Mouse (Mus musculus) left cerebral cortex, adult 11 months (tissue): Measurements from ENCODE around the gene Efnb3.
"Not testable (repeated sequence)": the region's sequence is repeated elsewhere in the genome, so short reads cannot be mapped to it uniquely, and the experiment has no call there.

Experiments
- DNase-seq: peaks from one replicate; pipeline ENCODE4 v3.0.0; 2022; ENCODE audit warnings: low spot score

Gene Efnb3

DNA sequence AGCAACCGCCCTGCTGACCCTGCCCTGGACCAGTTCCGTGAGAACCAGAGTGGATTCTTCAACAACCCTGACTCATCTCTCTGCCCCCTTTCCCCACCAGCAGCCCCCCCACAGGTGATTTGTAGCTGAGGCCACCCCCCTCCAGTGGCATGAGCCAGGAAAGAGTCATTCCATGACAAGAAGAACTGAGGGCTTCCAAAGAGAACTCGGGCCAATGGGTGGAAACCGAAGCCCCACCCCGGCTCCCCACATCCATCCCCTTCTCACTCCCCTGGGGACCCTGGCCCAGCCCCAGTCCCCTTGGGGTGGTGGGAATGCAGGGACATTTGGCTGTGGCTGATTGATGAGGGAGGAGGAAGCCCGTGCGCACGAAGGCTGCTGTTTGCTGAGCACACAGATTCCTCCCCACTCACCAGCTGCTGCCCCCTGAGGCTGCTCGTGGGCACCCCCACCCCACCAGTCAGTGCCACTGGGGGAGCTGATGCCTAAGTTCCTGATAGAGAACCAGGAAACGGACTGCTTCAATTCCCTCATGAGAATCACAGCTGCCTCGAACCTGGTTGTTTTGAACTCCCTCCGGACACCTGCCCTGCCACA is 10.8 kb downstream of the Efnb3 start, which contains the start of gene Dnah2:
Dnah2 (minus strand) TSS at position 51 of the 597 bp plus-strand sequence.
- DNase-seq = no peak

DNA sequence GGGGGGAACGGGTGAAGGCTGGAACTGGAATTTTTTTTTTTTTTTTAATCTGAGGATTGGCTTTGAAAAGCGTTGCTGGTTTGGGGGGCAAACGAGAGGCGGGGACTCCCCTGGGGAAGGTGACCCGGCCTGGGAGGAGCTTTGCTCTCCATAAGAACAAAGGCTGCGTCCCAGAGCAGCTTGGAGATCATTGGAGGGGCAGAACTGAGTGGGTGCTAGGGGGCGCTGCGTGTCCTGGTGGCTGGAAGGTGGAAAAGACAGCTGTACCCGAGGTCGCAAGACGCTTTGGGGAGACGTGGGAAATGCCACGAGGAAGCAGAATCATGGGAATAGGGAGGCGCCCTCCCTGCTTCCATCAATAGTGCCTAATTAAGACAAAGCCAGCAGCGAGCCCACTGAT is 12.9 kb downstream of the Efnb3 start:
- no peak for DNase-seq

DNA sequence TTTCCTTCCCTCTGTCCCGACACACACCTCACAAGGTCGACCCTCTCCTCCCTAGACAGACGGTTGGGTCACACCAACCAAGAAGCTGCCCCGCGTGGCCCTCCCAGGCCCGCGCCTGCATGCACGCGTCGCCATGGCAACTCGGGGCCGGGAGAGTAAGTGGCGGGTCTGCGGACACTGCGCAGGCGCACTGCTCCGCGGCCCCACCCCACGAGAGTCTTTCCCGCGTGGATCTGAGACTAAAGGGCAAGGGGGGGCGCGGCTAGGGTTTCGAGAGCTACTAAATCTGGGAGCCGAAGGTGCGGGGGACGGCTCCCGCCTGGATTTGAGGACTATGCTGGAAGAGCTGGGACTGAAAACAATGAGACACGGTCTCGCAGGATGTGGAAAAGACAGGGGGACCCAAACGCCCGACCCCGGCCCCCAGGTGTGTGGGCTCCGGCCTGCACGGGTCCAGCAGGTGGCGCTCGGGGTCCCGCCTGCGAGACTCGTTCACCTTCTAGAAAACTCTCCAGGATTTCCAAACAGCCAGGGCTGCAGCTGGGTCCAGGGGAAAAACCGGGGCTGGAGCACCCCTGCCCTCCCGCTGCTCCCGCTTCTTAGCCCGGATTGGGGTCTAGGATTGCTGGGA is 13.5 kb downstream of the Efnb3 start:
- DNase-seq = peak; percentile 80

DNA sequence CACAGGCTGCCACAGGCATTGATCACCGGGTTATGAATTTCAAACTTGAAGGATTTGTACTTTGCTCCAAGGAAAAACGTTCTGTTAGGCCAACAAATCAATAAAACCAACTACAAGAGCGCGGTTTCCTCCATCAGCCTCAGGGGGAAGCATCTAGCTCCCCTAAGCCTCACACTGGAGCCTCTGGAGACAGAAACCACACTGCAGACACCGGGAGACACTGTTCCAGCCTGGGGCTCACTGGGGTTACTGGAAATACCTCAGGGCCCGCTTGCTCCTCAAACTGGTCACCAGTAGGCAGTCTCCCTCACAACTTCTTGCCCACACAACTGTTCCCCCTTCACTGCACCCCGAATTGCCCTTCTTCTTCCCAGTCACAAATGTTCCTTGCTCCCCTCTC is 14.0 kb downstream of the Efnb3 start:
- DNase-seq = no peak

DNA sequence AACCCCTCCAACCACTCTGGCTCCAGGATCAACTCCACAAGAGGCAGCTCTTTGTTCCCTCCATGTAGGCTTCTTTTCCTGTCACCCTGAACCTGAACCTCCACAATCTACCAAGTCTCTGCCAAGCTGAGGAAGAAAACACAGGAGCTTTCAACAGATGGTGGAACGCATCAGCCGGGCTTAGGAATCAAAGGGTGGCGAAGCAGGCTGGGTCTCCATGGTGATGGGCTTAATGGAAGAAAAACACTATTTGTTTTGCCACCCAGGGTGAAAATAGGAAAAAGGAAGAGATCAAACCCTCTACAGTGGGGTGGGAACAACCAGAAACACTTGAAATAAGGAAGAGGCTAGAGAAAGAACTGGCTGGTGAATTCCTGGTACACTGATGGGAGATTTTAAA is 16.4 kb downstream of the Efnb3 start:
- no peak for DNase-seq

DNA sequence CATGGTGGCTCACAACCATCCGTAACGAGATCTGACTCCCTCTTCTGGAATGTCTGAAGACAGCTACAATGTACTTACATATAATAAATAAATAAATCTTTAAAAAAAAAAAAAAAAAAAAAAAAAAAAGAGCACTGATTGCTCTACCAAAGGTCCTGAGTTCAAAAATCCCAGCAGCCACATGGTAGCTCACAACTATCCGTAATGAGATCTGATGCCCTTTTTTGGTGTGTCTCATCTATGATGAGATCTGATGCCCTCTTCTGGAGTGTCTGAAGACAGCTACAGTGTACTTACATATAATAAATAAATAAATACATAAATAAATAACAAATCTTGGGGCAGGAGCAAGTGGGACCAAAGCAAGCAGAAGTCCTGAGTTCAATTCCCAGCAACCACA is 18.3 kb downstream of the Efnb3 start:
- DNase-seq = not testable (repeated sequence)

DNA sequence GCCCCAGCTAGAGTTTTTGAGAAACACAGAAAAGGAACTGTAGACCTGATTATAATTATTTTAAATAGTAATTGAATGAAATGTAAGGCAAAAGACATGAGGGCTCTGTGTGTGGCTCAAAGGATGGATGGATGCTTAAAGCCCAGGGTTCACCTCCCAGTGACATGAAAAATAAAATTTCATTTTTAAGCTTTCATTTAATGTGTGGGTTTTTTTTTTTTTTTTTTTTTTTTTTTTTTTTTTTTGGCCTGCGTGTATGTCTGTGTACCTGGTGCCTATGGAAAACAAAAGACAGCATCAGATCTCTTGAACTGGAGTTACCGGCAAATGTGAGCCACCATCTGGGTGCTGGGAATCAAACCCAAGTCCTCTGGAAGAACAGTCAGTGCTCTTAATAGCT is 19.3 kb downstream of the Efnb3 start:
- no peak for DNase-seq

DNA sequence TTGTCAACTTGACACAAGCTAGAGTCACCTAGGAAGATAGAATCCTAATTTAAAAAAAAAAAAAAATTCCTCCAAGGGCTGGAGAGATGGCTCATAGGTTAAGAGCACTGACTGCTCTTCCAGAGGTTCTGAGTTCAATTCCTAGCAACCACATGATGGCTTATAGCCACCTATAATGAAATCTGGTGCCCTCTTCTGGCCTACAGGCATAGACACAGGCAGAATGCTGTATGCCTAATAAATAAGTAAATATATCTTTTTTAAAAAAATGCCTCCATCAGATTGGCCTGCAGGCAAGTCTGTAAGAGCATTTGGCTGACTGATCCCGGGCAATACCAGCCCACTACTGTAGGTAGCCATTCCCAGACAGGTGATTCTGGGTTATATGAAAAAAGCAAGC is 25.0 kb downstream of the Efnb3 start:
- DNase-seq = no peak

DNA sequence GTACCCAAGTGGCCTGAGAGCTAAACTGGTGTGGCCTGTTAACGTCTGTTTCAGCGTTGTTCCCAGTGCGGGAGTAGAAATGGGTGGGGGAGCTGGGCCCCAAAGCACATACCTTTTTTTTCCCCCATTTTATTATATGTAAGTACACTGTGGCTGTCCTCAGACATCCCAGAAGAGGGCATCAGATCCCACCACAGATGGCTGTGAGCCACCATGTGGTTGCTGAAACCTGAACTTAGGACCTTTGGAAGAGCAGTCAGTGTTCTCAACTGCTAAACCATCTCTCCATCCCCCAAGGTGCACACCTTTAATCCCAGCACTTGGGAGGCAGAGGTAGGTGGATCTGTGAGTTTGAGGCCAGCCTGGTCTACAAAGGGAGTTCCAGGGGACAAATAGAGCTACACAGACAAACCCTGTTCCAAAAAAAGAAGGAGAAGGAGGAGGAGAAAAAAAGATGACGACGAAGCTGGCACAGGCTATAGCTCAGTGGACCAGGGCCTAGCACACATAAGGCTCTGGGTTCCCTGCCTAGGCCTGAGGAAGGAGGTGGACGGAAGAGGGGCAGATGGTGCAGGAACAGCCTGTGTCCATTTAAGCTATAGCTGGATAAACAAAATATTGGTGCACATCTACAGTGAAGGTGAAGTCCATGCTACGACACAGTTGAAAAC is 27.4 kb downstream of the Efnb3 start:
- no peak for DNase-seq

DNA sequence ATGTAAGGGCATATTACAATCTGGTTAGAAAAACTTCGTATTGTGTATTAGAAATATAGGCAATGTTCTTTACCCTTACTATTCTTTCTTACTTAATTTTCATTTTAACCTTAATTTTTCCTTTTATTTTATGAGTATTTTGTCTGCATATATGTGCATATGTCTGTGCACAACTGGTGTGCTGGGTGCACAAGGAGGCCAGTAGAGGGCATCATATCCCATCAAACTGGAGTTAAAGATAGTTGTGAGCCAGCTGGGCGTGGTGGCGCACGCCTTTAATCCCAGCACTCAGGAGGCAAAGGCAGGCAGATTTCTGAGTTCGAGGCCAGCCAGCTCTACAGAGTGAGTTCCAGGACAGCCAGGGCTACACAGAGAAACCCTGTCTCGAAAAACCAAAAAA is 29.2 kb downstream of the Efnb3 start:
- not testable (repeated sequence) for DNase-seq

DNA sequence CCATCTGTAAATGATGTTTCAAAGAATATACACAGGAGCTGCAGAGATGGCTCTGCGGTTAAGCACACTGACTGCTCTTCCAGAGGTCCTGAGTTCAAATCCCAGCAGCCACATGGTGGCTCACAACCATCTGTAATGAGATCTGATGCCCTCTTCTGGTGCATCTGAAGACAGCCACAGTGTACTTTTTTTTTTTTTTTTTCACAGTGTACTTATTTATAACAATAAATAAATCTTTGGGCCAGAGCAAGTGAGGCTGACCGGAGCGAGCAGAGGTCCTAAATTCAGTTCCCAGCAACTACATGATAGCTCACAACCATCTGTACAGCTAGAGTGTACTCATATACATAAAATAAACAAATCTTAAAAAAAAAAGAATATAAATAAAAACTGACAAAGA is 29.7 kb downstream of the Efnb3 start:
- not testable (repeated sequence) for DNase-seq

DNA sequence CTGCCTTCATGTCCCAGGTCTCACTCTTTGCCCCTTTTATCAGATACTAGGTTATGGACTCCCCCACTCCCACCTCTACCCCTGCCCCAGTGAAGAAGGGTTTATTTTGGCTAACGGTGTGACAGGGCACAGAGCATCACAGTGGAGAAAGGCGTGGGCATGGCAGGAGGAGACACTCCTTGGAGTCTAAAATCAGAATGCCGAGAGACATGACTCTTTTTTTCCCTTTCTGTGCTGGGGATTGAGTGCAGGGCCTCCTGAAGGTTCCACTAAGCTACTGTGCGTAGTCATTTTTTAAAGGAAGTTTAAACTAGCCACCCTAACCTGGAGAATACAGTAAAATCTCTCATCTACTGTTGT is 32.0 kb downstream of the Efnb3 start:
- DNase-seq = no peak

DNA sequence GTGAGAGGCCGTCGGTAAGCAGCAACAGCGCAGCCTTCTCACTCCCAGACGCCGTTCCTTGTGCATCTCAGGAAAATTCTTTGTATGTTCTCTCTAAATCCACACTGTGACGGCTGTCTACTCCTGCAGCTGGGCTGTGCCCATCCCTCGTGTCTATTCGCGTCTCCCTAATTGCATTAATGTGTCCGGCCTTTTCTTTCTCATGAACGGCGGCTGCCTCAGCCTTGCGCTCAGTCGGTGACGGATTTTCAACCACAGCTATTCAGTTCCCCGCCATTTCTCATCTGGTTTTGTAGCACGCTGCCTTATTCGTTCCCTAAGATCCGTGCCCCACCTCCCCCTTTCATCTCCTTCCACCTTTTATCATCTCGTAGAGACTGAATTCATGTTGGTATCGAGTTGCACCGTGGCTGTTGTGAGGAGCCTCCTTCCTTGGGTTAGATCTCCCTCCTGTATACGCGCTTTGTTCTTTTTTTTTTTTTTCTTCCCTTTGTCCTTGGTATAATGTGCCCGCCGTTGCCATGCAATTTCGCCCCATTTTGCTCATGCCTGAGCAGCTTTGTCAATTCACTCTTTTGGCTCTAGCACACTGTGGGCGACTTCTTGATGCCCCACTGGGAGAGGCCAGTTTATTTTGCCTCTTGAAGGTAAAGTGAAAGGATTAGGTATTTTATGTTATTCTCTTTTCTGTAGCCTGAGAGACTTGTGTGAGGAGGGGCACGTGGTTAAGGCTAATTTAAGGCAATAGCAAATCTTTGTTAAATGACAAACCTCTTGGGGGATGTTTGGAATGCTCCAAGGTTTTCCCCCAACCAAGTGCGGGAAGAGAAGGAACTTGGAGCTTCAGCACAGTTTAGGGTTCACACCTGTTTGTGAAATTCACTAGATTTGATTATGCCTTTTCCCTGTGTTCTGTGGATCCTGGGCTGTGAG is 32.6 kb downstream of the Efnb3 start:
- no peak for DNase-seq

DNA sequence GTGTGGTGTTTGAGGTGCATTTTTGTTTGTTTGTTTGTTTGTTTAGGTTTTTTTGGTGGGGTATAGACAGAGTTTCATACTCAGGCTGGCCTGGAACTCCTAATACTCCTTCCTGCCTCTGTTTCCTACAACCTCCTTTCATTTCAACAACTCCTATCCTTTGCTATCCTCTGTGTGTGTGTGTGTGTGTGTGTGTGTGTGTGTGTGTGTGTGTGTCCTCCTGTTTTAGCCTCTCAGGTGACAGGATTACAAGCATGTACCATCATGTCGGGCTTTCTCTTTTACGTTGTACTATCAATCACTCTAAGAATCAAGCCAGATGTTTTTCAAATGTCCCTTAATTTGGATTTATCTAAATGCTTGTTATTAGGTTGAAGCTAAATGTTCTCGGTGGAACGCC is 33.4 kb downstream of the Efnb3 start:
- DNase-seq = no peak

DNA sequence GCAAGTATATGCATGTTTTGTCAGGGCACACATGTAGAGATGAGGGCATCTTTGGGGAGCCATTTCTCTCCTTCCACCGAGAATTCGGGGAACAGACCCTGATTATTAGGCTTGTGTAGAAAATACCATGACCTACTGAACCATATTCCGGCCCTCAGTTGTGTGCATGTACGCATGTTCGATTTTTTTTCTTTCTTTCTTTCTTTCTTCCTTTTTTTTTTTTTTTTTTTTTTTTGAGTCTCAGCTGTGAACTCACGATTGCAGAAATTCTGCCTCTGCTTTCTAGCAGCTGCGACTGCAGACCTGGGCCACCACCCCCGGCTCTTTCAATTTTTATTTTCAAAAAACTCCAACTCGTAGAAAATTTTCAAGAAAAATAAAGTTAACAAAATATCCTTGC is 34.3 kb downstream of the Efnb3 start:
- DNase-seq = no peak

DNA sequence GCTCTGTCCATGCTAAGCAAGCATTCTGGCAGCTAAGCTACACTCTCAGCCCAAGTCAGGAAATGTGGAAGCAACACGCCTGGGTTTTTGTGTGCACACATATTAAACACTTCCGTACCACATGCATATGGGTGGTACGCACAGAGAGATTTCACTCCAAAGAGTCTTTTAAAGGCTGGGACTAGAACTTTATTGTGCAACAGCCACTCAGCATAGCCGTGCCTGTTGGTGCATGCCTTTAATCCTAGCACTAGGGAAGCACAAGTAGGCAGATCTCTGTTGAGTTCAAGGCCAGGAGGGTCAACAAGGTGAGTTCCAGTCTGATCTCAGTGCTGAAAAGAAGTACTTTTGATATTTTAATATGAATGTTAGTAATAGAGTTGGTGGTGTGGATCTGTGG is 36.4 kb downstream of the Efnb3 start:
- no peak for DNase-seq

DNA sequence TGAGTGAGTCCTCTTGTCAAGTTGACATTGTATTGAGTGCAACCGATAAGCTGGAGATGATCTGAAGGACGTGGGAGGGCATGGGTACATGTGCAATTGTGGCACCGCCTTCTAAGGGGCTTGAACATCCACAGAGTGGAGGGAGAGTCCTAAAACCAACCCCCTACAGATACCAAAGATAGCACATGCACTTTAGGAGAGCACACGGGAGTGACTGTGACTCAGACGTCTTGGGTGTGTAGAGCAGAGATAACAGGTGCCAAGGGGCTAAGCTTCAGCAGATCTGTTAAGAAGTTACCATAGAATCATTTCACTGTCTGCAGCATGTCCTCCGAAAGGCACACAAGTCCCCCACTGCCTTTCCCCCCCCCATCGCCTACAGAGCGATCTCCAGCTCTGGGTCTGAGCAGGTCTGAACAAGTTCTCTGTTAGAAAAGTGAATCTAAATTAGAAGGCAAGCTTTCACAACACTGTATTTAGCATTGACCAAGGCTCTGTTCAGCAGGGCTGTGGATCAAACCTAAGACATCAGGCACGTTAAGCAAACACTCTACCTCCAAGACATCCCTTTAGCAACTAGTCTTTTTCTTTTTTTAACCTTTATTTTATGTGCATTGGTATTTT is 38.4 kb downstream of the Efnb3 start:
- DNase-seq = no peak

DNA sequence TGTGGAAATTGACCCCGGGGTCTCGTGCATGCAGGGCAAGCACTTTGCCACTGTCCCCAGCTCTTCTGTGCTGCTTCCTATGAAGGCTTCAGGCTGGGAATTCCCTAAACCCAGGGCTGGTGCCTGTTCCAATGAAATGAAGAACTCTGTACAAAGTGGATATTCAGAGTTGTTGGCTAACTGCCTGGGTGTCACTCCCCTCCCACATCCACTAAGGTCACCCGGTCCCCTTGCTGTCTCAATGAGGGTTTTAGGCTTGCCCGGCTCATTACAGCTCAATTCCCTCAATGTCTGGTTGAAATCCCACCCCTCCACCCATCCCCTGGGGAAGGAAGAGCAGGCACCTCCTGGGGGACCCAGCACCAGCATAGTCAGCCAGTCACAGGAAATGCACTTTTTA is 40.0 kb downstream of the Efnb3 start:
- no peak for DNase-seq

DNA sequence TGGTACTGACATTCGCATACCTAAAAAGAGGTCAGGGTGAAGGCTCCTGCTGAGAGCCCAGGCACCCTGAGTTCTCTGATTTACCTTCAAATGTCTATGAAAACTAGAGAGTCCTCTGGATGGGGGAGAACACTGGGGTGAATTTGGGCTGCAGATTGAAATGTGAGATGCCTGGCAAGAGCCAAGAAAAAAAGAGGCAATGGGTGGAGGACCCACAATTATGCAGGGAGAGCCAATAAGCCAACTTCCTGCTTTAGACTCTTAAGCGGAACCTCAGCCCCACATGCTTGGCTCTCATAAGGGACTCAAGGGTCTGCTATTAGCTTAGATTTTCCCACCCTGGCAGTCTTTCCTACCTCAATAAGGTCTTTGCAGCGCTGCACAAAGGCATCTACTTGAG is 43.3 kb downstream of the Efnb3 start:
- no peak for DNase-seq

DNA sequence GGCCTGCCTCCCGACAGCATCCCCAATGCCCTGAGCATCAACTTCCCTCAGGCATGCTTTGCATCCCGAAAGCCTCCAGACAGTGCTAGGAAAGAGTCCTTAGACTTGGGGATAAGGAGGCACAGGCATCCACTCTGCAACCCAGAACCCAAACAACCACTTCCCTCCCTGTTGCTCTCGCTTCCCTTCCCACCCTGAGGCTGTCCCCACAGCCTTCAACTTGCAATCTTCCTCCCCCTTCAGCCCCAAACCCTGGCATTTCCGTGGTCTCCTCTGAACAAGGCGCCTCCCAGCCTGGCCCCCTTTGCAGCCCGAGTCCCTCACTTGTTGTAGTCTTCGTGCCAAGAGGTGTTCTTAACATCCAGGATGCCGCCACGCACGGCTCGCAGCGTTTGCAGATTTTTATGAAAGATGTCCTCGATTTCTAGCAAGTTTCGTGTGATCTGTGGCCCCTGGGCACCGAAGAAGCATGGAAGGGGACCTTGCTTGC is 43.8 kb downstream of the Efnb3 start:
- no peak for DNase-seq

DNA sequence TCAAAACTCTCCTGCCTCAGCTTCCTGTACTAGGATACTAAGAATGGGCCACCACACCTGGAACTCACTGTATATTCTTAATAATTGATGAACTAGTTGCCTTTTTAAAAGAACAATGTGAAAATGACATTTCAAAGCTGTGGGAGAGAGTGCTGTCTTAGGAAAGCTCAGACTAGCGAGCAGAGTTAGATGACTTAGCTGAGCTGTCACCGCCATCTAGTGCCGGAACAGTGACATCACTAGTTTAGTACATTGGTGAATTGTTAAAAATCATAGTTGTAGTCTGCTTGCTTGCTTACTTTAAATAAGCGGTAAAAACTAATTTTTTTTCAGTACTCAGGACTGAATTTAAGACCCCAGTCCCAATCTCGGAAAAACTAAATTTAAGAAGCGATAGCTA is 46.2 kb downstream of the Efnb3 start:
- DNase-seq = no peak
